Mouse (Mus musculus) heart, embryonic 16.5 days (tissue): ENCODE measurements around the gene Tln2. TPM values are rescaled to one million over a fixed set of nuclear protein-coding genes. Genes with fewer than 3 reads are reported as not detected.

Experiments used
- ATAC-seq: fragments of 200-750 bp; cut with Nextera tagmentation; replicated peaks from 2 replicates; pipeline ENCODE4 v1.8.0; 2017; ENCODE audit warnings: moderate number of reproducible peaks; ENCODE audit not compliant: insufficient read depth, low FRiP score; ENCODE audit errors: extremely low read depth
- H3K27ac ChIP-seq: fragments of 300-500 bp; sonication (generic); 2 replicates; pipeline ENCODE4 v1.5.1; 2014; ENCODE audit warnings: mild to moderate bottlenecking, low read length, control low read depth, moderate library complexity
- H3K27me3 ChIP-seq: fragments of 300-500 bp; sonication (generic); 2 replicates; pipeline ENCODE4 v1.6.1; 2014; ENCODE audit warnings: low read length, mixed read lengths; ENCODE audit not compliant: control insufficient read depth, insufficient read depth
- H3K36me3 ChIP-seq: fragments of 300-500 bp; sonication (generic); 2 replicates; pipeline ENCODE4 v1.6.1; 2014; ENCODE audit not compliant: control insufficient read depth, insufficient read depth
- H3K4me1 ChIP-seq: fragments of 300-500 bp; sonication (generic); 2 replicates; pipeline ENCODE4 v1.6.1; 2014; ENCODE audit warnings: low read length, mixed read lengths; ENCODE audit not compliant: control insufficient read depth, insufficient read depth
- H3K4me2 ChIP-seq: fragments of 300-500 bp; sonication (generic); 2 replicates; pipeline ENCODE4 v1.6.1; 2014; ENCODE audit warnings: low read depth, mild to moderate bottlenecking, control low read depth, low read length
- H3K4me3 ChIP-seq: fragments of 300-500 bp; sonication (generic); 2 replicates; pipeline ENCODE4 v1.5.1; 2014; ENCODE audit warnings: mild to moderate bottlenecking, control low read depth, low read length
- H3K9ac ChIP-seq: fragments of 300-500 bp; sonication (generic); 2 replicates; pipeline ENCODE4 v1.6.1; 2014; ENCODE audit warnings: low read length, control low read depth
- H3K9me3 ChIP-seq: fragments of 300-500 bp; sonication (generic); replicated peaks from 2 replicates; pipeline ENCODE4 v1.6.1; 2016; ENCODE audit warnings: low read length; ENCODE audit not compliant: control insufficient read depth
- WGBS: fragments of 180-500 bp; shearing (Covaris S2); extraction: QIAGEN DNeasy Blood & Tissue Kit; methylation state at CpG from one replicate; pipeline ENCODE4 v1.1.7; 2014; 5-methylcytosine and 5-hydroxymethylcytosine counted together
- polyA plus RNA-seq: library from polyadenylated mRNA; unstranded; fragments of >200 nt; fragmentation: Nextera tagmentation; extraction: Ambion mirVana; gene quantifications from 2 replicates; pipeline ENCODE4 v1.2.1, GENCODE M21; 2015

Tln2 gene
- polyA plus RNA-seq, 1 experiment from 2014 or later: 51.5 TPM

DNA sequence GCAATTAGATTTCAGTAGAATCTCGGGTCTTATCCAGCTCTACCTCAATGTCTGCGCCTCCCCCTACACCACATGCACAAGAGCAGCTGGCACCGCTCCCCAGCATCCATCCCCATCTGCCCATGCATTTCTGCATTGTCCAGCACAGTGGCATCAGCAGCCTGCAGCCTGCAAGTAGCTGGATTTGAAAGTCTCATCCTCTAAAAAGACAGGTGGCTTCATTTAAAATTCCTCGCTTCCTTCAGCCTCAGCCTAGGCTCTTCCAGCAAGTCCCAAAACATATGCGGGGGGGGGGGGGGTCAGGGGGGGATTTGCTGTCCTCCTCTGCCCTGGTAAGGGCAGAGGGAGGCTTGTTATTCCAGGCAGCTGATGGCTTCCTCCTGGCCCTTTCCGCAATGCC lies 141.4 kb downstream of the Tln2 start:
- H3K36me3 ChIP-seq: no peaks in the 10 kb centered on the region

DNA sequence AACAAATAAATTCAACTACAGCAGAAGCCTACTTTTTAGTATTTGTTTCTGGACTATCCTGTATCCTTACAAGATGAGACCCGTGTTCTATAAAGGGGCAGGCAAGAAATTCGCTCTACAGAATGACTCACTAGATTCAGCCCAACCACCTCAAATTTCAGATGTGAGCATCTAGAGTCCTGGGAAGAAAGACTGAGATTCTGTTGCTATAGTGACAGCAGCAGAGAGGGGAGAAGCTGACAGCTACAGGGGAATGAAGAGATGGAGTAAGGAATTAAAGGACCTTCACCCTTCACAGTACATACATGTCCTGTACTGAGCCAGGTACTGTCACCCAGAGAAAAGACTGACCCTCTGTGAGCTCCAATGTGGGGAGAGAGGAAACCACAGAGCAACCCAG lies 148.8 kb downstream of the Tln2 start:
- Histone ChIP-seq H3K4me2 (no peak overlapping the region), H3K4me1 (no peaks in the 10 kb centered on the region; the same call in none of the 2 replicates), H3K27ac (no peak overlapping the region), H3K4me3 (no peak overlapping the region), H3K9ac (no peak overlapping the region), H3K36me3 (no peaks in the 10 kb centered on the region; the same call in 1 of the 2 replicates), H3K9me3 (no peaks in the 10 kb centered on the region), H3K27me3 (no peaks in the 10 kb centered on the region)
- no peak for ATAC-seq
- WGBS: 80% methylated on average over 2 of the region's 2 CpGs

More for the DNA sequence above, 141.4 kb downstream of the Tln2 start:
- Histone ChIP-seq H3K9me3 (no peaks in the 10 kb centered on the region), H3K4me3 (no peak overlapping the region), H3K4me2 (no peak overlapping the region), H3K9ac (no peak overlapping the region), H3K27ac (no peak overlapping the region), H3K4me1 (0 out of 2 replicates have a peak, but pooled peaks cover 4% of the 10 kb centered on the region), H3K27me3 (no peaks in the 10 kb centered on the region)
- ATAC-seq: no peak
- 65% methylated on average over 6 of the region's 6 CpGs for WGBS

- WGBS: 71% methylated on average over 7 of the region's 7 CpGs
- Histone ChIP-seq H3K27ac (no peak overlapping the region), H3K27me3 (no peaks in the 10 kb centered on the region), H3K9ac (no peak overlapping the region), H3K4me1 (peaks cover 18% of the 10 kb centered on the region), H3K9me3 (no peaks in the 10 kb centered on the region), H3K4me2 (no peak overlapping the region), H3K4me3 (no peak overlapping the region), H3K36me3 (no peaks in the 10 kb centered on the region; the same call in 1 of the 2 replicates)
- ATAC-seq: no peak
These were observed 154.8 kb downstream of the Tln2 start for GRCm38 (mm10) chr9:67404736-67405135.

DNA sequence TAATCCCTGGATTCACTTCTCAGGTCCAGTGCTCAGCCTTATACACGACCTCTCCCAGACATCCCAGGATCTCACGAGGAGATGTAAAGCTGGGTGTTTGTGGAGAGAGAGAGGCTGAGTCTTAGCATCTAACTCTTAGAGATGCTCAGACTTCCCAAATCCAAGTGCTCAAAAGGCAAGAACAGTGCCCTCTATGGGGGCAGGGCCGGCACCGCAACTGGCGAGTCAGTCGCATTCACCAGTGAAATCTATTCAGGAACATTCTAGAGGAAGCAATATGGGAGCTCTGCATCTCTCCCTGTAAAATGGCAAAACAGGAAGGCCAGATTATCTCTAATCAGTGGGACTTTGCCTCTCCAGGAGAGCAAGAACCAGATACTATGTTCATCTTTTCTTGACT lies 159.9 kb downstream of the Tln2 start:
- no peaks in the 10 kb centered on the region for H3K9me3 ChIP-seq
- H3K9ac ChIP-seq: no peak overlapping the region
- no peak overlapping the region for H3K27ac ChIP-seq
- 84% methylated on average over 6 of the region's 6 CpGs for WGBS
- H3K4me3 ChIP-seq: no peak overlapping the region
- H3K4me1 ChIP-seq: peaks cover 11% of the 10 kb centered on the region
- no peak for ATAC-seq
- no peaks in the 10 kb centered on the region for H3K27me3 ChIP-seq
- no peak overlapping the region for H3K4me2 ChIP-seq
- peaks cover 7% of the 10 kb centered on the region; the same call in 1 of the 2 replicates for H3K36me3 ChIP-seq

- Histone ChIP-seq H3K4me3 (no peak overlapping the region), H3K36me3 (peaks cover 12% of the 10 kb centered on the region), H3K27me3 (no peaks in the 10 kb centered on the region), H3K4me2 (no peak overlapping the region), H3K27ac (no peak overlapping the region), H3K4me1 (no peaks in the 10 kb centered on the region), H3K9ac (no peak overlapping the region), H3K9me3 (no peaks in the 10 kb centered on the region)
- 84% methylated on average over 3 of the region's 3 CpGs for WGBS
- ATAC-seq: no peak
These were observed 161.7 kb downstream of the Tln2 start for GRCm38 (mm10) chr9:67397756-67398155.

GRCm38 (mm10) chr9:67396446-67396845 lies 163.1 kb downstream of the Tln2 start:
- H3K9ac ChIP-seq: no peak overlapping the region
- ATAC-seq: no peak
- peaks cover 12% of the 10 kb centered on the region for H3K36me3 ChIP-seq
- H3K4me1 ChIP-seq: no peaks in the 10 kb centered on the region
- 80% methylated on average over 3 of the region's 3 CpGs for WGBS
- H3K4me3 ChIP-seq: no peak overlapping the region
- no peak overlapping the region for H3K27ac ChIP-seq
- no peak overlapping the region for H3K4me2 ChIP-seq
- no peaks in the 10 kb centered on the region for H3K27me3 ChIP-seq
- no peaks in the 10 kb centered on the region for H3K9me3 ChIP-seq

GRCm38 (mm10) chr9:67384028-67384590 lies 175.4 kb downstream of the Tln2 start:
- 85% methylated on average over 9 of the region's 9 CpGs for whole genome bisulfite sequencing
- H3K27me3 ChIP-seq: no peaks in the 10 kb centered on the region

DNA sequence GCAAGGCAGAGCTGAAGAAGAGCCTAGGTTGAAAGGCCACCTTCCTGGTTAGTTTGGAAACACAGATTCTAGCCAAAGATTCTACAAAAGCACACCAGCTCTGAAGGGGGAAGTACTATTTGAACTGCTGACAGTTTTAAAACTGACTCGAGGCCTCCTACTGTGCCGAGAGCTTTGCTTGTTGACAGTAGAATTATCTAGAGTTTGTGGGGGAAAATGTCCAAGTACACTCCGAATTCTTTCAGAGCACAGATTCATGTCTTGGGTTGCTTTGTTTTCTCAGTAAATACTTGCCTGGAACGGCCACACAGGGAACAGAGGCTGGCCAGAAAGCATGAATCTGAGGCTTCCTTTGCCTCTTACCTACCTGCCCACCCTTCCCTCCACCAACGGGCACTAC lies 179.4 kb downstream of the Tln2 start:
- WGBS: 38% methylated on average over 5 of the region's 5 CpGs
- Histone ChIP-seq H3K4me3 (no peak overlapping the region), H3K4me1 (no peaks in the 10 kb centered on the region), H3K9me3 (no peaks in the 10 kb centered on the region), H3K36me3 (0 out of 2 replicates have a peak, but pooled peaks cover 3% of the 10 kb centered on the region), H3K27ac (no peak overlapping the region), H3K4me2 (no peak overlapping the region), H3K27me3 (no peaks in the 10 kb centered on the region), H3K9ac (no peak overlapping the region)
- no peak for ATAC-seq

More at GRCm38 (mm10) chr9:67384028-67384590, 175.4 kb downstream of the Tln2 start:
- no peak for ATAC-seq
- Histone ChIP-seq H3K9ac (no peak overlapping the region), H3K4me3 (no peak overlapping the region), H3K9me3 (no peaks in the 10 kb centered on the region), H3K36me3 (peaks cover 9% of the 10 kb centered on the region), H3K4me2 (no peak overlapping the region), H3K27ac (no peak overlapping the region), H3K4me1 (no peaks in the 10 kb centered on the region)

DNA sequence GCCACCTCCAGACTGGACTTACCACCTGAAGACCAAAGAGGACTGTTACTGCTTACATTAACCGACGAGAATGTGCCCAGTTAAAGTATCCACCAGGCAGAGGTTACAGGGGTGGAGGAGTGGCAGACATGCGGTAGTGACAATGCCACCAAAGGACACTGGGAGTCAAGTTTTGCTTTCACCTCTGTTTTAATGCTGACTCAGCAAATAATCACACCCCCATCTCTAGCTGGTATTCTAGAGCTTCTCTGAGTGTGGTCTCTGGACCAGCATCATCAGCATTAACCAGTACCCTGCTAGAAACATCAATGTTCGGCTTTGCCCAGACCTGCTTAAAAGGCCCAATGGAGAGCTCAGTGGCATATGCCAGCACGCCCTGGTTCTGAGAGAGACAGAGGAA lies 180.7 kb downstream of the Tln2 start:
- H3K4me1 ChIP-seq: no peaks in the 10 kb centered on the region
- H3K4me2 ChIP-seq: no peak overlapping the region
- no peak overlapping the region for H3K27ac ChIP-seq
- no peaks in the 10 kb centered on the region for H3K27me3 ChIP-seq
- H3K36me3 ChIP-seq: 0 out of 2 replicates have a peak, but pooled peaks cover 3% of the 10 kb centered on the region
- H3K9ac ChIP-seq: no peak overlapping the region
- H3K4me3 ChIP-seq: no peak overlapping the region
- 88% methylated on average over 5 of the region's 5 CpGs for WGBS
- ATAC-seq: no peak
- H3K9me3 ChIP-seq: no peaks in the 10 kb centered on the region
